Mouse (Mus musculus) heart, postnatal 0 days (tissue): ENCODE results near the gene Sash1.

ENCODE experiments used
- CTCF ChIP-seq: IDR thresholded peaks from 2 replicates; pipeline ENCODE4 v1.5.1; 2016; ENCODE audit warnings: antibody characterized with exemption, control low read depth, low read depth
- EP300 ChIP-seq: IDR thresholded peaks from 2 replicates; pipeline ENCODE4 v1.6.1; 2016; ENCODE audit warnings: antibody characterized with exemption, low read depth

DNA sequence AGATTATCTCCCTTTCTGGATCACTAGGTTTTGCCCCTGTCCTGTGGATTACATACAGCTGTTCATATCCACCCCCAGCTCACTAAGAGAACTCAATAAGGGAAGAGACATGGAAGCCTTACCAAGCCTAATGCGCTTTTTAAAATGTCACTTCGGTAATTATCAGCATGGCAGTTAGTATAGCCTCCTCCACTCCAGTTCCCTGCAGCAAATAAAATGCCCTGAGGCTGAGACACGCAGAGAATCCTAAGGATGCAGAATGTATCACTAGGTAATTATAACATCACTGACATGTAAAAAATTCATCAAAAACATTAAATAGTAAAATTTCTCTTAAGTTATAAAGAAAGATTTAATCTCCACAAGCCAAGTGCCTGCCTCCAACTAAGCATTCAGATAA is 45.9 kb downstream of the Sash1 start:
- TF ChIP-seq CTCF (no peak), EP300 (no peak)
